Comparison of ENCODE assay signal across 9 mouse cellular contexts in the genomic region with DNA sequence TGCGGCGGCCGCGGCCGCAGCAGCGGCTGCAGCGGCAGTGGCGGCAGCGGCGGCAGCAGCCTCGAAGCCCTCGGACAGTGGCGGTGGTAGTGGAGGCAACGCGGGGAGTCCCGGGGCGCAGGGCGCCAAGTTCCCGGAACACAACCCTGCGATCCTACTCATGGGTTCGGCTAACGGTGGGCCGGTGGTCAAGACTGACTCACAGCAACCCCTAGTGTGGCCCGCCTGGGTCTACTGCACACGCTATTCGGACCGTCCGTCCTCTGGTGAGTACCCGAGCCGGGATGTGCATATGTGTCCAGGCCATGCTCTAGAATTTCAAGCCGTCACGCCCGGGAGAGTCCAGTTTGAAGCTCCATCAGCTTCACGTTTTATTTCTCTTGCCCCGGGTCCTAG. TPM values are rescaled to one million over a fixed set of nuclear protein-coding genes. Genes with fewer than 3 reads are reported as not detected.
DNase-seq lines count a peak whose midpoint lies in the region; ATAC-seq and TF ChIP-seq lines count a peak whose summit lies in the region.
"Had no signal": no experiment of that assay in that cellular context is flagged by ENCODE, and none has a peak within 500 bp of the region (broad histone marks: within the 10 kb centered on the region; RNA-seq: fewer than 3 reads in every experiment).

No protein-coding gene starts in this region.

- no peak overlapping the region for H3K27ac ChIP-seq in liver, embryonic 11.5 days (ENCODE audit: low read depth, low read length)
- peak overlapping the region; percentile 11 for H3K27ac ChIP-seq in embryonic fibroblast, embryonic 13.5 days (ENCODE audit: insufficient read depth, low read length)
- H3K27ac ChIP-seq in intestine, embryonic 16.5 days (ENCODE audit: low read length) = no peak overlapping the region
- H3K27ac ChIP-seq in neural tube, embryonic 14.5 days (ENCODE audit: low read depth, low read length) = 0 out of 2 replicates have a peak overlapping the region, but pooled peaks have one; percentile 44

- no peaks in the 10 kb centered on the region for H3K9me3 ChIP-seq in liver, embryonic 11.5 days (ENCODE audit: control insufficient read depth, low read length)
- no peaks in the 10 kb centered on the region for H3K9me3 ChIP-seq in intestine, embryonic 16.5 days (ENCODE audit: control insufficient read depth, low read length)
- H3K9me3 ChIP-seq in neural tube, embryonic 14.5 days (ENCODE audit: control insufficient read depth, low read length) = no peaks in the 10 kb centered on the region

- H3K4me2 ChIP-seq in liver, embryonic 11.5 days = peak overlapping the region; percentile 70
- peak overlapping the region; percentile 82 for H3K4me2 ChIP-seq in intestine, embryonic 16.5 days (ENCODE audit: low read depth, low read length)
- peak overlapping the region; percentile 51 for H3K4me2 ChIP-seq in neural tube, embryonic 14.5 days (ENCODE audit: low read depth, low read length)

- peaks cover 99% of the 10 kb centered on the region for H3K27me3 ChIP-seq in liver, embryonic 11.5 days (replicated peaks; ENCODE audit: control insufficient read depth, insufficient read depth, low read length)
- H3K27me3 ChIP-seq in intestine, embryonic 16.5 days (replicated peaks; ENCODE audit: control insufficient read depth, insufficient read depth, low read length) = peaks cover 88% of the 10 kb centered on the region
- peaks cover 62% of the 10 kb centered on the region for H3K27me3 ChIP-seq in neural tube, embryonic 14.5 days (ENCODE audit: control insufficient read depth, insufficient read depth, low read length)

- 2% methylated on average over 35 of the region's 35 CpGs for WGBS in liver, embryonic 11.5 days
- 2% methylated on average over 35 of the region's 35 CpGs for WGBS in intestine, embryonic 16.5 days
- under 1% methylated on average over 35 of the region's 35 CpGs for WGBS in neural tube, embryonic 14.5 days

- H3K4me3 ChIP-seq in liver, embryonic 11.5 days (ENCODE audit: low read depth, low read length) = peak overlapping the region; percentile 34
- H3K4me3 ChIP-seq in embryonic fibroblast, embryonic 13.5 days (ENCODE audit: insufficient read depth, low read length) = peak overlapping the region; percentile 39
- H3K4me3 ChIP-seq in intestine, embryonic 16.5 days (ENCODE audit: low read length) = peak overlapping the region; percentile 54
- peak overlapping the region; percentile 35; the same call in 1 of the 2 replicates for H3K4me3 ChIP-seq in neural tube, embryonic 14.5 days (ENCODE audit: low read depth, low read length)

- no peak for TF ChIP-seq CTCF in embryonic fibroblast, embryonic 13.5 days (IDR thresholded peaks at IDR 0.05; ENCODE audit: borderline replicate concordance, insufficient read depth, low read length)

- H3K36me3 ChIP-seq in liver, embryonic 11.5 days (ENCODE audit: control insufficient read depth, insufficient read depth, low read length) = no peaks in the 10 kb centered on the region
- H3K36me3 ChIP-seq in intestine, embryonic 16.5 days (ENCODE audit: control insufficient read depth, insufficient read depth, low read length) = no peaks in the 10 kb centered on the region
- no peaks in the 10 kb centered on the region for H3K36me3 ChIP-seq in neural tube, embryonic 14.5 days (ENCODE audit: control insufficient read depth, insufficient read depth, low read length)

- no peak for TF ChIP-seq POLR2A in embryonic fibroblast, embryonic 13.5 days (IDR thresholded peaks at IDR 0.05; ENCODE audit: low read depth, low read length)

- H3K9ac ChIP-seq in liver, embryonic 11.5 days (ENCODE audit: low read depth, low read length) = no peak overlapping the region; the same call in 1 of the 2 replicates
- H3K9ac ChIP-seq in intestine, embryonic 16.5 days (ENCODE audit: low read depth, low read length) = no peak overlapping the region
- H3K9ac ChIP-seq in neural tube, embryonic 14.5 days (replicated peaks; ENCODE audit: low read depth, low read length) = peak overlapping the region; percentile 37; the same call in 1 of the 2 replicates

- ATAC-seq in liver, embryonic 11.5 days (replicated peaks; ENCODE audit: low FRiP score) = 0 out of 2 replicates have a peak, but pooled peaks have one; percentile 33
- 0 out of 2 replicates have a peak, but pooled peaks have one; percentile 6 for ATAC-seq in intestine, embryonic 16.5 days
- no peak for ATAC-seq in neural tube, embryonic 14.5 days (ENCODE audit: low read depth)

- no peaks in the 10 kb centered on the region for H3K4me1 ChIP-seq in liver, embryonic 11.5 days (replicated peaks; ENCODE audit: control insufficient read depth, insufficient read depth, low read length)
- H3K4me1 ChIP-seq in embryonic fibroblast, embryonic 13.5 days (ENCODE audit: control insufficient read depth, insufficient read depth, low read length) = no peaks in the 10 kb centered on the region
- H3K4me1 ChIP-seq in intestine, embryonic 16.5 days (ENCODE audit: control insufficient read depth, insufficient read depth, low read length) = peaks cover 12% of the 10 kb centered on the region
- H3K4me1 ChIP-seq in neural tube, embryonic 14.5 days (ENCODE audit: control insufficient read depth, insufficient read depth, low read length) = peaks cover 7% of the 10 kb centered on the region; the same call in 1 of the 2 replicates

- no peak for DNase-seq in liver, embryonic 11.5 days (ENCODE audit: low spot score)
- DNase-seq in liver = no peak
- DNase-seq in adrenal gland, postnatal 4 days (ENCODE audit: low spot score in 2 of 2) = no peak
- DNase-seq in right cerebral cortex, postnatal 10 days (ENCODE audit: low spot score in 2 of 2) = no peak
- DNase-seq: thymus, adult 2 months had no signal

RNA-seq across cellular contexts. Expression of a gene that starts 1.4 kb away (rescaled TPM):
- 0.57 and 1.1 TPM in 2 replicates for polyA plus RNA-seq in liver, embryonic 11.5 days (2014; fragmentation: Nextera tagmentation; extraction: Ambion mirVana)
- polyA plus RNA-seq in embryonic fibroblast, embryonic 13.5 days (2011; ENCODE audit: insufficient read length, low read depth, missing spikeins) = 10.5 and 11.3 TPM in 2 replicates
- not detected in 2 replicates for polyA plus RNA-seq in intestine, embryonic 16.5 days (2015; fragmentation: Nextera tagmentation; extraction: Ambion mirVana)
- 1.3 and 2.1 TPM in 2 replicates for polyA plus RNA-seq in neural tube, embryonic 14.5 days (2014; fragmentation: Nextera tagmentation; extraction: Ambion mirVana)
- under 1 TPM; 0.25 to 0.59 TPM for total RNA-seq in adrenal gland, postnatal 4 days (2021)
- total RNA-seq: left cerebral cortex, postnatal 25 days had no signal

Comparison
In these comparisons a context has a peak if more than half of its experiments do, and no peak if none do; other contexts are left out.
1. H3K27ac ChIP-seq: peak in embryonic fibroblast, embryonic 13.5 days (single experiment) and neural tube, embryonic 14.5 days (single experiment); none in liver, embryonic 11.5 days (single experiment) and intestine, embryonic 16.5 days (single experiment).
2. Peak in every context shown above with its lines, with median percentiles within 50 percentile points of each other: H3K4me2 ChIP-seq and H3K4me3 ChIP-seq.